Mouse (Mus musculus) lung, postnatal 0 days (tissue): ENCODE measurements at regions not wholly inside any gene's neighbourhood (a gene's known extent, or its start where the extent isn't known, plus 50 kb on each side); places are given as distances from the start of the nearest gene placed in this dataset.

Experiments
- ATAC-seq: fragments of 200-750 bp; cut with Nextera tagmentation; 2 replicates; pipeline ENCODE4 v1.8.0; 2017; ENCODE audit warnings: moderate library complexity
- DNase-seq: peaks from one replicate; pipeline ENCODE4 v3.0.0-alpha.2; 2016; ENCODE audit warnings: low spot score
- H3K27ac ChIP-seq: fragments of 300-500 bp; sonication (generic); 2 replicates; pipeline ENCODE4 v1.5.1; 2014; ENCODE audit warnings: antibody characterized with exemption, mild to moderate bottlenecking, low read length, mixed read lengths
- H3K27me3 ChIP-seq: fragments of 300-500 bp; sonication (generic); replicated peaks from 2 replicates; pipeline ENCODE4 v1.6.1; 2014; ENCODE audit warnings: low read length, mixed read lengths; ENCODE audit not compliant: insufficient read depth
- H3K36me3 ChIP-seq: fragments of 300-500 bp; sonication (generic); 2 replicates; pipeline ENCODE4 v1.6.1; 2014; ENCODE audit warnings: low read length, mixed read lengths; ENCODE audit not compliant: insufficient read depth
- H3K4me1 ChIP-seq: fragments of 300-500 bp; sonication (generic); 2 replicates; pipeline ENCODE4 v1.6.1; 2014; ENCODE audit warnings: antibody characterized with exemption, low read depth, low read length, mixed read lengths; ENCODE audit not compliant: insufficient read depth
- H3K4me2 ChIP-seq: fragments of 300-500 bp; sonication (generic); replicated peaks from 2 replicates; pipeline ENCODE4 v1.6.1; 2014; ENCODE audit warnings: low read depth, mild to moderate bottlenecking, low read length, moderate library complexity, mixed read lengths
- H3K4me3 ChIP-seq: fragments of 300-500 bp; sonication (generic); 2 replicates; pipeline ENCODE4 v1.5.1; 2014; ENCODE audit warnings: low read depth, low read length
- H3K9ac ChIP-seq: fragments of 300-500 bp; sonication (generic); replicated peaks from 2 replicates; pipeline ENCODE4 v1.6.1; 2014; ENCODE audit warnings: low read depth, mild to moderate bottlenecking
- H3K9me3 ChIP-seq: fragments of 300-500 bp; sonication (generic); 2 replicates; pipeline ENCODE4 v1.6.1; 2016; ENCODE audit warnings: low read length, mixed read lengths
- CTCF ChIP-seq: IDR thresholded peaks from 2 replicates; pipeline ENCODE4 v1.5.1; 2016; ENCODE audit warnings: antibody characterized with exemption, mild to moderate bottlenecking
- EP300 ChIP-seq: IDR thresholded peaks from 2 replicates; pipeline ENCODE4 v1.6.1; 2016; ENCODE audit warnings: antibody characterized with exemption, mild to moderate bottlenecking, control low read depth
- WGBS: fragments of 180-500 bp; shearing (Covaris S2); extraction: QIAGEN DNeasy Blood & Tissue Kit; methylation state at CpG from one replicate; pipeline ENCODE4 v1.1.7; 2014; 5-methylcytosine and 5-hydroxymethylcytosine counted together

GRCm38 (mm10) chr10:53801048-53801641, 50.2 kb upstream of the Fam184a start:
- DNase-seq, result no peak
- no peak for ATAC-seq
- no peaks in the 10 kb centered on the region for H3K27me3 ChIP-seq
- WGBS, result 49% methylated on average over 7 of the region's 7 CpGs
- no peak overlapping the region for H3K9ac ChIP-seq
- H3K4me3 ChIP-seq, result no peak overlapping the region
- TF ChIP-seq EP300, result no peak
- no peak for TF ChIP-seq CTCF
- H3K9me3 ChIP-seq, result no peaks in the 10 kb centered on the region
- H3K4me1 ChIP-seq, result no peaks in the 10 kb centered on the region
- no peak overlapping the region for H3K27ac ChIP-seq
- H3K4me2 ChIP-seq, result no peak overlapping the region
- H3K36me3 ChIP-seq, result no peaks in the 10 kb centered on the region
